Mouse (Mus musculus) hindbrain, postnatal 0 days (tissue): ENCODE results near the gene Dtd1. TPM values are rescaled to one million over a fixed set of nuclear protein-coding genes. Genes with fewer than 3 reads are reported as not detected.

Experiments
- ATAC-seq: fragments of 200-750 bp; cut with Nextera tagmentation; 2 replicates; pipeline ENCODE4 v1.8.0; 2017; ENCODE audit warnings: mild to moderate bottlenecking, moderate TSS enrichment, moderate library complexity
- DNase-seq: peaks from one replicate; pipeline ENCODE4 v3.0.0-alpha.2; 2015; ENCODE audit warnings: low spot score
- H3K27ac ChIP-seq: fragments of 300-500 bp; sonication (generic); 2 replicates; pipeline ENCODE4 v1.5.1; 2014; ENCODE audit warnings: mild to moderate bottlenecking
- H3K27me3 ChIP-seq: fragments of 300-500 bp; sonication (generic); 2 replicates; pipeline ENCODE4 v1.6.1; 2014; ENCODE audit warnings: low read length, mixed read lengths; ENCODE audit not compliant: insufficient read depth
- H3K36me3 ChIP-seq: fragments of 300-500 bp; sonication (generic); 2 replicates; pipeline ENCODE4 v1.6.1; 2014; ENCODE audit warnings: low read length, mixed read lengths; ENCODE audit not compliant: insufficient read depth
- H3K4me1 ChIP-seq: fragments of 300-500 bp; sonication (generic); 2 replicates; pipeline ENCODE4 v1.6.1; 2014; ENCODE audit warnings: antibody characterized with exemption, low read length, mixed read lengths; ENCODE audit not compliant: insufficient read depth
- H3K4me2 ChIP-seq: fragments of 300-500 bp; sonication (generic); 2 replicates; pipeline ENCODE4 v1.6.1; 2014; ENCODE audit warnings: low read depth, mild to moderate bottlenecking, low read length, moderate library complexity, mixed read lengths
- H3K4me3 ChIP-seq: fragments of 300-500 bp; sonication (generic); 2 replicates; pipeline ENCODE4 v1.5.1; 2014; ENCODE audit warnings: low read length
- H3K9ac ChIP-seq: fragments of 300-500 bp; sonication (generic); replicated peaks from 2 replicates; pipeline ENCODE4 v1.6.1; 2014; ENCODE audit warnings: mild to moderate bottlenecking, low read length, moderate library complexity, mixed read lengths
- H3K9me3 ChIP-seq: fragments of 300-500 bp; sonication (generic); 2 replicates; pipeline ENCODE4 v1.6.1; 2016; ENCODE audit warnings: low read length, mixed read lengths
- CTCF ChIP-seq: IDR thresholded peaks from 2 replicates; pipeline ENCODE4 v1.5.1; 2016; ENCODE audit warnings: antibody characterized with exemption, control low read depth, low read depth
- WGBS: fragments of 180-500 bp; shearing (Covaris S2); extraction: QIAGEN DNeasy Blood & Tissue Kit; methylation state at CpG from one replicate; pipeline ENCODE4 v1.1.7; 2014; 5-methylcytosine and 5-hydroxymethylcytosine counted together
- polyA plus RNA-seq: library from polyadenylated mRNA; unstranded; fragments of >200 nt; fragmentation: Nextera tagmentation; extraction: Ambion mirVana; gene quantifications from 2 replicates; pipeline ENCODE4 v1.2.1, GENCODE M21; 2015
- total RNA-seq: library from RNA; depleted of rRNA; stranded (reverse); fragments of >200 nt; gene quantifications from 2 replicates; pipeline ENCODE4 v1.2.3, GENCODE M21; 2014

Gene Dtd1
- total and polyA plus RNA-seq, 2 experiments from 2014 or later = 68.5 to 172 TPM

GRCm38 (mm10) chr2:144764116-144764788, 164.6 kb downstream of the Dtd1 start:
- ATAC-seq = no peak

DNA sequence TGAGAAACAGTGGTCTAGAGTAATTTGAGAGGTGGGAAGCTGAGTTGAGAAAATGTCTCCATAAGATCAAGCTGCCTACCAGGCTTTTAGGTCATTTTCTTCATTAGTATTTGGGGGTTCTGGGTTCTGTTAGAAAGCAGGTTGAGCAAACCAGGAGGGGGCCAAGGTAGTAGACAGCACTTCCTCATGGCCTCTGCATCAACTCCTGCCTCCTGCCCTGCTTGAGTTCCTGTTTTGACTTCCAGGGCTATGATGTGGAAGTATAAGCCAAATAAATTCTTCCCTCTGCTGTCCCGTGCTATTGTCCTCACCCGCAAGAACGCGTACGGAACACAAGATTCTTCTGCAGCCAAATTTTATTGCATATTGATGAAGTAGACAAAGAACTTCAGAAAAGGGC, 165.5 kb downstream of the Dtd1 start:
- no peaks in the 10 kb centered on the region for H3K27me3 ChIP-seq
- no peak for DNase-seq
- no peak overlapping the region for H3K27ac ChIP-seq
- H3K4me3 ChIP-seq = no peak overlapping the region
- H3K9ac ChIP-seq = no peak overlapping the region
- TF ChIP-seq CTCF = no peak
- no peaks in the 10 kb centered on the region for H3K4me1 ChIP-seq
- H3K36me3 ChIP-seq = no peaks in the 10 kb centered on the region
- H3K4me2 ChIP-seq = no peak overlapping the region
- no peaks in the 10 kb centered on the region for H3K9me3 ChIP-seq
- 89% methylated on average over 5 of the region's 5 CpGs for WGBS
- no peak for ATAC-seq

More at GRCm38 (mm10) chr2:144764116-144764788, 164.6 kb downstream of the Dtd1 start:
- TF ChIP-seq CTCF = no peak
- WGBS = 64% methylated on average over 7 of the region's 7 CpGs
- Histone ChIP-seq H3K4me2 (no peak overlapping the region), H3K4me1 (no peaks in the 10 kb centered on the region), H3K9me3 (no peaks in the 10 kb centered on the region), H3K9ac (no peak overlapping the region), H3K4me3 (no peak overlapping the region), H3K27ac (no peak overlapping the region), H3K36me3 (no peaks in the 10 kb centered on the region), H3K27me3 (no peaks in the 10 kb centered on the region)
- no peak for DNase-seq

DNA sequence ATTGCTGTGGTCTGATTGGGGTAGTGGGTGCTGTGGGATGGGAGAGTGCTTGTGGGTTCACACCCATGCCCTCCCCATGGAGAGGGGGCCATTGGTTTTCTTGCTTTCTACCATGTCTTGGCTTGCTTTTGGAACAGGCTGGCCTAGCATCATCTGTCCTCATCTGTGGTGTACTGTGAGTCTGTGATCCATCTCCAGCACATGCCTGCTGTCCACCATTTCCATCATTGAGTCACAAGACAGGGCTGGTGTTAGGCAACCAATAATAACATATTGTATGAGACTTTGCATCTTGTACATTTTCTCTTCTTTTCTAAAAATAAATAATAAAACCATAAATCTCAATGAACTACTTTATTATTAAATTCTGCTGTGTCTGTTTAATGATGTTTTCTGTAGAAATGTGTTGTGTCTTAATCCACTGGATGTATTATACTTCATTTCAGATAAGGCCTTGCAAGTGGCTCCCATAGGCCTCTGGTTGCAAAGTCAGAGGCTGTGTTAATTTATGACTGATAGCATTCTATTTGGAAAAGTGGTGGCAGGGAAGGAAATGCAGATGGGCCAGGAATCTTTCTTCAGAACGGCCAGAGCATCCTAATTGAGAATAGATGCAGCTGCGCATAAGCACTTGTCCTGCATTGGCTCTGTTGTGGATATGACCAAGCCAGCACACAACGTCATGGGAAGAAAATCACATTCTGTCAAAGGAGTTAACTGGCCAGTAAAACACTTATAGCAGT, 168.8 kb downstream of the Dtd1 start:
- Histone ChIP-seq H3K4me1 (peaks cover 3% of the 10 kb centered on the region; the same call in 1 of the 2 replicates), H3K4me3 (no peak overlapping the region), H3K27me3 (no peaks in the 10 kb centered on the region), H3K9ac (no peak overlapping the region), H3K36me3 (no peaks in the 10 kb centered on the region), H3K4me2 (no peak overlapping the region), H3K9me3 (no peaks in the 10 kb centered on the region), H3K27ac (no peak overlapping the region)
- no peak for ATAC-seq
- no peak for TF ChIP-seq CTCF
- no peak for DNase-seq
- 79% methylated on average over 3 of the region's 3 CpGs for WGBS

GRCm38 (mm10) chr2:144769118-144769496, 169.4 kb downstream of the Dtd1 start:
- H3K4me2 ChIP-seq = no peak overlapping the region
- H3K27me3 ChIP-seq = no peaks in the 10 kb centered on the region
- H3K36me3 ChIP-seq = no peaks in the 10 kb centered on the region
- no peaks in the 10 kb centered on the region for H3K9me3 ChIP-seq
- DNase-seq (no peak), ATAC-seq (no peak)
- 93% methylated on average over 2 of the region's 2 CpGs for WGBS
- H3K27ac ChIP-seq = no peak overlapping the region
- H3K4me3 ChIP-seq = no peak overlapping the region
- H3K4me1 ChIP-seq = peaks cover 3% of the 10 kb centered on the region; the same call in 1 of the 2 replicates
- no peak overlapping the region for H3K9ac ChIP-seq
- TF ChIP-seq CTCF = no peak

DNA sequence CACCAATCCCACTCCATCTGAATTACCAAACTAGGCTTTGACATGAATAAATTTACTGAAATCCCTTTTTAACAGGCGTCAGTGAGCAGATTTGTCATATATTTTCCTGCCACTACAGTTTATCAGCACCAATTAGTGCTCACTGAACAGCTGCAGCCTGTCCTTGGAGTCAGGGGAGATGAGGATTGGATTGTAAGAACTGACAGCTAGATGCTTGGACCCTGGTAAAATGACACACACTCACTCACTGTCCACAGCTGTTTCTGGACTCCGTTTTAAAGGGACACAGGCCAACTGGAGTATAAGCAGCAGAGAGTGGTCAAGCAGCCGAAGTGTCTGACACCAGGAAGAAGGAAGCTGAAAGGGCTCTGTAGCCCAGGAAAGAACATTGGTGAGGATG, 169.9 kb downstream of the Dtd1 start:
- Histone ChIP-seq H3K4me2 (no peak overlapping the region), H3K36me3 (no peaks in the 10 kb centered on the region), H3K9me3 (no peaks in the 10 kb centered on the region), H3K27ac (no peak overlapping the region), H3K4me1 (peaks cover 3% of the 10 kb centered on the region; the same call in 1 of the 2 replicates), H3K4me3 (no peak overlapping the region), H3K9ac (no peak overlapping the region), H3K27me3 (no peaks in the 10 kb centered on the region)
- no peak for TF ChIP-seq CTCF
- WGBS = 43% methylated on average over 3 of the region's 3 CpGs
- no peak for DNase-seq
- no peak for ATAC-seq

DNA sequence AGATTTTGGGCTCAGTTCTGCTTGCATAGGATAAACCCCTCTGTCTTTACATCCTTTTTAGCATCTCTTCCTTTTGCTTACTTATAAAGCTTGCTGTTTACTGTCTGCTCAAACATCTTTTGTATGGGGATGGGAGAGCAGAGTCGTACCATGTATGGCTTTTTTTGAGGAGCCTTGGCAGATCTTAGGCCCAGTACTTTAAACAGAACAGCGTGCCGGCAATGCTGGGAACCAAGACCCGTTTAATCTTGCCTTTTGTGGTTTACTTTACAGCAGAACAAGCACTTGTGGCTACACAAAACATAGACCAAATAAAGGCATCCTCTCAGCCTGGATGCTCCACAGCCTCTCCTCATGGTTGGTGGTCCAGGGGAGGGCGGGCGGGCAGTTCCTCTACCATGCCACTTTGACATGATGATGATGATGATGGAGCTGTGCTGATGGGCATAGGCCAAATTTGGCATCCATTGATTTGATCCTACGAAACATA, 170.8 kb downstream of the Dtd1 start:
- Histone ChIP-seq H3K36me3 (no peaks in the 10 kb centered on the region), H3K4me1 (peaks cover 3% of the 10 kb centered on the region; the same call in 1 of the 2 replicates), H3K4me2 (no peak overlapping the region), H3K4me3 (no peak overlapping the region), H3K27me3 (no peaks in the 10 kb centered on the region), H3K9me3 (no peaks in the 10 kb centered on the region), H3K27ac (no peak overlapping the region), H3K9ac (no peak overlapping the region)
- ATAC-seq (no peak), DNase-seq (no peak)
- TF ChIP-seq CTCF = no peak
- WGBS = 89% methylated on average over 7 of the region's 7 CpGs
